ENCODE assay signal across 18 mouse cellular contexts in the genomic region with DNA sequence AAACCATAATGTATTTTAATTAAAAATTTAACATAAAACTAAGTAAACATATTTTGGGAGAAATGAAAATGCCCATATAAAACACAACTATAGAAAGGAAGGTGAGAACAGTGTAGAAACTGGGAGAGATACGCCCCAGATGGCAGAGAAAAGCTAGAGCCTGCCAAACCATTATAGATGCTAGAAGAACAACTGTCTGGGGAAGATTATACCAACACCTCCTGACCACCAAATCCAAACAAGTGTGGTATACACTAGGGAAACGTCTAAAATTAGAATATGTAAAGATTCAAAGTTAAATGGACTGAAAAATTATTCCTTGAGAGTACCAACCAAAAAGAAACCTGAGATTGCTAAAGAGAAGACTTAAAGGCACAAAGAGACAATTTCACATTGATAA.
"Had no signal": no experiment of that assay in that cellular context is flagged by ENCODE, and none has a peak within 500 bp of the region (broad histone marks: within the 10 kb centered on the region; RNA-seq: fewer than 3 reads in every experiment).

No protein-coding gene starts in this region.

- H3K4me1 ChIP-seq: midbrain, embryonic 12.5 days; neural tube, embryonic 13.5 days; neural tube, embryonic 15.5 days had no signal

- H3K9ac ChIP-seq: lung, embryonic 14.5 days; midbrain, embryonic 12.5 days; neural tube, embryonic 13.5 days; neural tube, embryonic 15.5 days had no signal

- DNase-seq: lung, adult 18-20 months; lung, embryonic 14.5 days; lung, postnatal 10 days; lung, postnatal 4 days; midbrain, embryonic 14.5 days; retina, postnatal 1 day; right cerebral cortex, adult 18-20 months; right cerebral cortex, postnatal 25 days; right cerebral cortex, postnatal 4 days; spleen, adult 18-20 months; thymus, adult 2 months; thymus, postnatal 25 days; thymus, postnatal 4 days had no signal

- H3K27me3 ChIP-seq: midbrain, embryonic 12.5 days; neural tube, embryonic 13.5 days; neural tube, embryonic 15.5 days had no signal

- ATAC-seq: midbrain, embryonic 16.5 days had no signal

- H3K4me2 ChIP-seq: lung, embryonic 14.5 days; midbrain, embryonic 12.5 days; neural tube, embryonic 13.5 days; neural tube, embryonic 15.5 days had no signal

- H3K4me3 ChIP-seq: midbrain, embryonic 12.5 days; myocyte; neural tube, embryonic 13.5 days; neural tube, embryonic 15.5 days had no signal

- H3K9me3 ChIP-seq: midbrain, embryonic 12.5 days; neural tube, embryonic 13.5 days; neural tube, embryonic 15.5 days had no signal

- H3K27ac ChIP-seq: midbrain, embryonic 12.5 days; neural tube, embryonic 13.5 days; neural tube, embryonic 15.5 days had no signal
